ENCODE assay signal across 14 mouse cellular contexts in the genomic region with DNA sequence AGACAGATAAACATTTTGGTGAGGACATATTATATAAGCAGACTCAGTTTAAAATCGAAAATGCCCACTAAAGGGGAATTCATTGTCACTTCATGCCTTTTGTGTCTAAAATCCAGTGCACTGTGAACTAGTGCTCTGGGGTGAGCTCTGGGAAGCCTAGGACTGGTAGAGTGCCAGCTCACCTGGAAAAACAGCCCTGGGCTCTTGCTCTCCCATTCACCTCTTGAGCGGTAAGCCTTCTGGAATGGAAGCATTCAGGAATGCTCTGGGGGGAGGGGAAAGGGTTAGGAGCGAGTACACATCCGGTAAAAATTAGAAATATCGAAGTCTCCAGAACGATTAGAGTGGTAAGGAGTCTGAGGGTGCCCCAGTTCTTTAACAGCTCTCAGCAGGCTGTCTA. TPM values are rescaled to one million over a fixed set of nuclear protein-coding genes. Genes with fewer than 3 reads are reported as not detected.
DNase-seq lines count a peak whose midpoint lies in the region; ATAC-seq and TF ChIP-seq lines count a peak whose summit lies in the region.
"Had no signal": no experiment of that assay in that cellular context is flagged by ENCODE, and none has a peak within 500 bp of the region (broad histone marks: within the 10 kb centered on the region; RNA-seq: fewer than 3 reads in every experiment).

No protein-coding gene starts in this region.

- ATAC-seq in kidney, embryonic 15.5 days (replicated peaks; ENCODE audit: low FRiP score): no peak
- ATAC-seq: forebrain, embryonic 13.5 days had no signal

- TF ChIP-seq CTCF in lung, adult 2 months (IDR thresholded peaks at IDR 0.05; ENCODE audit: insufficient read depth, low read length): no peak

- intact Hi-C loops in left cerebral cortex, postnatal 14 days (cut with DNase I): no loop called here

- H3K27me3 ChIP-seq in kidney, embryonic 15.5 days: no peaks in the 10 kb centered on the region
- H3K27me3 ChIP-seq: forebrain, embryonic 13.5 days; limb, embryonic 15.5 days had no signal

- peak; percentile 7 for DNase-seq in cerebellum, adult 11-12 months
- no peak for DNase-seq in cerebellum, adult 8-10 months
- peak; percentile 10 to 26 for DNase-seq in lung, adult 18-20 months
- DNase-seq in lung, adult 2 months: no peak
- DNase-seq in lung, postnatal 36 days: peak; percentile 28
- no peak for DNase-seq in left cerebral cortex, postnatal 14 days (ENCODE audit: low spot score in 2 of 2)
- DNase-seq in thymus, postnatal 0 days (ENCODE audit: low spot score): no peak
- DNase-seq: heart, postnatal 14 days; right cerebral cortex, adult 18-20 months had no signal

- no peak overlapping the region for H3K9ac ChIP-seq in kidney, embryonic 15.5 days
- H3K9ac ChIP-seq: forebrain, embryonic 13.5 days; hindbrain, embryonic 14.5 days; limb, embryonic 15.5 days had no signal

- WGBS in lung, adult 2 months: 67% methylated on average over 6 of the region's 6 CpGs
- WGBS in kidney, embryonic 15.5 days: 69% methylated on average over 6 of the region's 6 CpGs

- H3K36me3 ChIP-seq in kidney, embryonic 15.5 days: no peaks in the 10 kb centered on the region
- H3K36me3 ChIP-seq: limb, embryonic 15.5 days had no signal

- H3K4me2 ChIP-seq in kidney, embryonic 15.5 days: no peak overlapping the region
- H3K4me2 ChIP-seq: forebrain, embryonic 13.5 days; heart, embryonic 11.5 days; hindbrain, embryonic 14.5 days; limb, embryonic 15.5 days had no signal

- TF ChIP-seq POLR2A in lung, adult 2 months (IDR thresholded peaks at IDR 0.05; ENCODE audit: borderline replicate concordance, extremely low read depth, low read depth, low read length): no peak

- H3K27ac ChIP-seq in kidney, embryonic 15.5 days: 0 out of 2 replicates have a peak overlapping the region, but pooled peaks have one; percentile 13
- H3K27ac ChIP-seq: forebrain, embryonic 13.5 days; hindbrain, embryonic 14.5 days; limb, embryonic 15.5 days had no signal

- peaks cover 6% of the 10 kb centered on the region; the same call in 1 of the 2 replicates for H3K4me1 ChIP-seq in lung, adult 2 months (ENCODE audit: control insufficient read depth, insufficient read depth, low read length)
- H3K4me1 ChIP-seq in kidney, embryonic 15.5 days: peaks cover 25% of the 10 kb centered on the region
- H3K4me1 ChIP-seq: forebrain, embryonic 13.5 days had no signal

- no peaks in the 10 kb centered on the region for H3K9me3 ChIP-seq in kidney, embryonic 15.5 days (replicated peaks)
- H3K9me3 ChIP-seq: forebrain, embryonic 13.5 days; limb, embryonic 15.5 days had no signal

- no peak overlapping the region for H3K4me3 ChIP-seq in lung, adult 2 months (replicated peaks; ENCODE audit: extremely low read depth, low read depth, low read length)
- H3K4me3 ChIP-seq in kidney, embryonic 15.5 days (replicated peaks): no peak overlapping the region
- H3K4me3 ChIP-seq: forebrain, embryonic 13.5 days; limb, embryonic 15.5 days had no signal

RNA-seq across cellular contexts. Expression of a gene that starts 53.4 kb away (rescaled TPM):
- polyA plus RNA-seq in lung, adult 2 months (2012; rRNA removed): 30.4 and 37.3 TPM in 2 replicates
- polyA plus RNA-seq in kidney, embryonic 15.5 days (2015; fragmentation: Nextera tagmentation; extraction: Ambion mirVana): 20.9 and 22.8 TPM in 2 replicates
- 100 to 1,000 TPM; 117 to 125 TPM for total RNA-seq in left cerebral cortex, postnatal 14 days (2021)
- 27.0 and 30.6 TPM in 2 replicates for polyA plus RNA-seq in thymus, postnatal 0 days (2015; fragmentation: Nextera tagmentation; extraction: Ambion mirVana)

Comparison
In these comparisons a context has a peak if more than half of its experiments do, and no peak if none do; other contexts are left out.
1. DNase-seq: peak in cerebellum, adult 11-12 months (single experiment), lung, adult 18-20 months (2 of 2) and lung, postnatal 36 days (single experiment); none in cerebellum, adult 8-10 months (single experiment), lung, adult 2 months (single experiment), left cerebral cortex, postnatal 14 days (0 of 2) and thymus, postnatal 0 days (single experiment).